23 mouse cellular contexts compared by ENCODE assay signal in genomic region chr16:90315881-90316280, GRCm38 (mm10). TPM values are rescaled to one million over a fixed set of nuclear protein-coding genes. Genes with fewer than 3 reads are reported as not detected.
A peak's percentile ranks its signal among the peaks of the same experiment; 100 is the strongest.
DNase-seq lines count a peak whose midpoint lies in the region; ATAC-seq and TF ChIP-seq lines count a peak whose summit lies in the region.
"Had no signal": no experiment of that assay in that cellular context is flagged by ENCODE, and none has a peak within 500 bp of the region (broad histone marks: within the 10 kb centered on the region; RNA-seq: fewer than 3 reads in every experiment).

No protein-coding gene starts in this region.

- no peak for TF ChIP-seq POLR2A in bone marrow macrophage, adult 2 months (IDR thresholded peaks at IDR 0.05; ENCODE audit: borderline replicate concordance, low read depth, low read length)

- peak overlapping the region; percentile 18; the same call in 1 of the 2 replicates for H3K27ac ChIP-seq in bone marrow macrophage, adult 2 months (ENCODE audit: insufficient read depth, low read depth, low read length)
- H3K27ac ChIP-seq: embryonic facial prominence, embryonic 10.5 days; embryonic facial prominence, embryonic 13.5 days; forebrain, embryonic 12.5 days; forebrain, embryonic 15.5 days; hindbrain, embryonic 10.5 days; hindbrain, embryonic 13.5 days; intestine, embryonic 15.5 days had no signal

- no peak for TF ChIP-seq CTCF in bone marrow macrophage, adult 2 months (IDR thresholded peaks at IDR 0.05; ENCODE audit: low read depth, low read length)

- no peak overlapping the region for H3K4me3 ChIP-seq in bone marrow macrophage, adult 2 months (ENCODE audit: insufficient read depth, low read length)
- H3K4me3 ChIP-seq: embryonic facial prominence, embryonic 10.5 days; embryonic facial prominence, embryonic 13.5 days; erythroblast, embryonic 14.5 days; forebrain, embryonic 12.5 days; forebrain, embryonic 15.5 days; hindbrain, embryonic 10.5 days; hindbrain, embryonic 13.5 days; intestine, embryonic 15.5 days had no signal

- ATAC-seq in granulocyte monocyte progenitor cell, adult 5-6 weeks (replicated peaks; ENCODE audit: poor library complexity, severe bottlenecking): peak; percentile 94
- ATAC-seq: forebrain, embryonic 15.5 days; hindbrain, embryonic 16.5 days; intestine, embryonic 15.5 days had no signal

- peaks cover 9% of the 10 kb centered on the region for H3K4me1 ChIP-seq in bone marrow macrophage, adult 2 months (ENCODE audit: control insufficient read depth, insufficient read depth, low read length)
- H3K4me1 ChIP-seq: hindbrain, embryonic 10.5 days; hindbrain, embryonic 13.5 days; intestine, embryonic 15.5 days had no signal

- DNase-seq in kidney, adult 9 months: peak; percentile 6
- no peak for DNase-seq in kidney, adult 11 months
- peak; percentile 14 for DNase-seq in skeletal muscle tissue, adult 2 months (ENCODE audit: low read depth, low spot score)
- no peak for DNase-seq in right cerebral cortex, postnatal 4 days
- DNase-seq in thymus, adult 18-20 months: no peak
- DNase-seq: adrenal gland, postnatal 14 days; cerebellum, adult 11 months; cerebellum, adult 2 months; cerebellum, adult 9-11 months; cerebellum, postnatal 25 days; embryo, embryonic 11 days; gastrocnemius, postnatal 25 days had no signal

RNA-seq across cellular contexts. Expression of gene Scaf4, which starts 31.6 kb away (rescaled TPM):
- polyA plus RNA-seq in bone marrow macrophage, adult 2 months (2012; ENCODE audit: insufficient read depth, insufficient read length, missing spikeins): 30.8 and 39.2 TPM in 2 replicates
- 44.8 and 87.8 TPM in 2 replicates for total RNA-seq in granulocyte monocyte progenitor cell, adult 5-6 weeks (2014; fragmentation: Nextera tagmentation)
- total RNA-seq in granulocyte monocyte progenitor cell, adult 5-6 weeks (2017): 27.0 and 31.3 TPM in 2 replicates

Comparison
In these comparisons a context has a peak if more than half of its experiments do, and no peak if none do; other contexts are left out.
1. DNase-seq: peak in kidney, adult 9 months (single experiment) and skeletal muscle tissue, adult 2 months (single experiment); none in kidney, adult 11 months (single experiment), right cerebral cortex, postnatal 4 days (single experiment) and thymus, adult 18-20 months (0 of 2).